Mouse (Mus musculus): ENCODE results near the gene Gm4981.
"Not testable (repeated sequence)": the region's sequence is repeated elsewhere in the genome, so short reads cannot be mapped to it uniquely, and the experiment has no call there.

Gene Gm4981

DNA sequence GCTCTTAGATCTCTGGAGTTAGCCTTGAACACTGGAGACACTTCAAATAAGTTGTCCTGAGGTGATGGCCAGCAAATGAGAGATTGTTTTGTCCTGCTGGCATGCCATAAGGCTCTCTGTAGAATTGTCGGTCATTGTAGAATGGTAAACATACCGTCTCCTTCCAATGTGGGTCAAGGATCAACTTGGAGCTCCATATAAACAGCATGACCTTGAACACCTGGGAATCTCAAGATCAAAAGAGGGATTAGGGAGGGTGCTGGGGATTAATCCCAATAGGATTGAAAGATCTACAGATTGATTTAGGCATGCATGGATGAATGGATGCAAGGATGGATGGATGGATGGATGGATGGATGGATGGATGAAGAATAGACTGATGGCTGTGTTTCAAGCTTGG is 14.9 kb downstream of the Gm4981 start:
- not testable (repeated sequence) for DNase-seq

DNA sequence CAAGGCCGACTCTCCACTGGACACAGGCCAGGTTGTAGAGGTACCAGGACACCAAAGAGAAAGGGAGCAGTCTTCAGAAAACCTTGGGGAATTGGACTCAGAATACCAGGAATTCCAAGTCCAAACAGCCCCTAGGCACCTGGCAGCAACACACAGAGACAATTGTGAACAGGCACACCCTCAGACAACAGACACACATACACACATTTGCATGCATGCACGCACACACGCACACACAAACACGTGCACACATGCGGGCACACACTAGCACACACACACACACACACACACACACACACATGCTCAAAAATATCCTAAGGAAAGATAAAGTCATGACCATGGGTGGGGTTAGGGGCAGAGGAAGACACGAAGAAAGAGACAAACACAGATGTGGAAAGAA is 15.8 kb downstream of the Gm4981 start:
- no peak for DNase-seq

DNA sequence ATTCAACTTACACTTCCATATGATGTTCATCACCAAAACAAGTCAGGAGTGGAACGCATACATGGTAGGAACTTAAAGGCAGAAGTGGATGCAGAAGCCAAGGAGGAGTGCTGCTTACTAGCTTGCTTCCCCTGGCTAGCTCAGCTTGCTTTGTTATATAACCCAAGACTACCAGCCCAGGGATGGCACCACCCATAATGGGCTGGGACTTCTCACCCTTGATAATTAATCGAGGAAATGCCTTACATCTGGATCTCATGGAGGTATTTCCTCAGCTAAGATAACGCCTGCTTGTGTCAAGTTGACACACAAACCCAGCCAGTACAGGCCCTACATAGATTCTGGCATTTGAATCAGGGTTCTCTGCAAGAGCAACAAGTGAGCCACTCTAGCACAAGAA is 19.1 kb downstream of the Gm4981 start:
- no peak for DNase-seq

DNA sequence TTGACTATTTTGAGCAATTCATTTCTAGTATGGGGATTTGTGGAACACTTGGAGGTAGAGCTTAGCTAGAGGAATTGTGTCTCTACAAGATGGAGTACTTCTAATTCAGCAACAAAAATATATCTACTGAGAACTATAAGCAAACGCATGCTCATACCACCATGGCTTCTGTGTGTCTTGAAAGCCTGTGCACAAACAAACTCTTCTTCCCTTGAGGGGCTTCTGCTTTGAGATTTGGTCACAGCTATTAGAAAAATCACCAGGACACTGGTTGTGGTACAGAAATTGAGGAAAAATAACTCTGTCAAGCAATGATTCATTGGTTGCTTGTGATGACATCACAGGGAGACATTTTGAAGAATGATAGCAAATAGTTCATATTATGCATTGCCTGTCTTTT is 21.1 kb downstream of the Gm4981 start:
- DNase-seq, result no peak

DNA sequence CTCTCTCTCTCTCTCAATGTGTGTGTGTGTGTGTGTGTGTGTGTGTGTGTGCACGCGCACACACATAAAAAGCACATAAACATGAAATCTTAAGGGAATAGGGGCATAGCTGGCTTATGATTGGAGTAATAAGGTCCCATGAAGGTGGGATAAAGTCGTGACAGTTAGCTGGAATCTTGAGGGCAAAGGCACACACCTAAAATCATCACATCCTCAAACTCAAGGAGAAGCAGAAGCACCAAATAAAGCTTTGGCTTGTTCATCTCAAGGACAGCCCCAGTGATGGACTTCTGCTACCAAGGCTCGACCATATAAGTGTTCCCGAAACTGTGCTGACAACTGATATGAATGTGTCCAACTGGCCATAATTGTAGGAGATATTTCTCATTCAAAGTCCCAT is 21.6 kb downstream of the Gm4981 start:
- DNase-seq, result no peak

DNA sequence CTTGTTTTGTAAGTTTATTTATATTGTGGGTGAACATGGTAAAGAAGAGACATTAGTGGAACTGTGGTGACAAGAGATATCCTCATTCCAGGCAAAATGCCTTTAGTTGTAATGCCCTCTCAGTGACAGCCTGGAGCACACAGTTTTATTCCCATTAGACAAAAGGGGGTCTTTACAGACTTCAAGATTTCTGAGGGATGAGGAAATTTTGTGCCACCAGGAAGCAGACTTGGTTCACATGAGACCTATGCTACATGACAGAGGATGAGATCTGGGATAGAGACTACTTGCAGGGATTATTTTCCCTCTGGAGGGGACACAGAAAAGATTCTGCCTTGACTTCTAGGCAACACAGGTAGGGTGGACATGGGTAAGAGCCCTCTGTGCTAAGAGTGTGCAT is 22.0 kb downstream of the Gm4981 start:
- no peak for DNase-seq

DNA sequence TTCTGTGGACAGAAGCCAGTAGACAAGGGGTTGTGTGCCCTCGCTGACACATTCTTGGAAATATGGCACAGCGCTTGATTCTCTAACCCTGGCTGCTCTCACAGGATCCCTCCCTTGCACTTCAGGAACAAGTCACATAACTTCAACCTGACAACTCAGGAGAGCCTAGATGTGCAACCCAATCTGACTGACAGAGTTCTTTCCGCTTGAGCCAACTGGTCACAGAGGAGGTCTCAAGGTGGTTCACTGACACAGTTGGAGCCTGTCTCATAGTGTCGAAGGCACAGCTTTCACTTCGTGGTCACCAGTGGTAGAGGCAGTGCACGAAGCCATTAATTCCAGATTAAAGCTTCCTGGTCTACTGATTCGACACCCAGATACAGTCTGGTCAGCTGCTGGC is 24.3 kb downstream of the Gm4981 start:
- DNase-seq, result no peak

DNA sequence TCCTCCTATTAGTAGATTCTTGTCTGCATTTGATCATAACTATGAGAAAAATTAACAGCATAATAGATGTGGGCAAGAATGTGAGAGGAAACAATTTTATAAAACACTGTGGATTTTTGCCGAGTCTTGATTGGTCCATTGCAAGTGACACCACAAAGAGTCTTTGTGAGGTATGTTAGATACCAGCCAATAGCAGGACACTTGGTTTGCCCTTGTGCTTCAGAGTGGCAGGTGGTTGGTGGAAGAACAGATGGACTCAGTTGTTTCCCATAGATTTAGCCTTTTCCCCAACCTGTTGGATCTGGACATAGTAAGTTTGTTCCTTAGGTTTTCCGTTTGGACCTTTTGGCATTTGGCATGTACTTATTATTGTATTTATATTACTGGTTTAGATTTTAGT is 25.3 kb downstream of the Gm4981 start:
- DNase-seq, result no peak

DNA sequence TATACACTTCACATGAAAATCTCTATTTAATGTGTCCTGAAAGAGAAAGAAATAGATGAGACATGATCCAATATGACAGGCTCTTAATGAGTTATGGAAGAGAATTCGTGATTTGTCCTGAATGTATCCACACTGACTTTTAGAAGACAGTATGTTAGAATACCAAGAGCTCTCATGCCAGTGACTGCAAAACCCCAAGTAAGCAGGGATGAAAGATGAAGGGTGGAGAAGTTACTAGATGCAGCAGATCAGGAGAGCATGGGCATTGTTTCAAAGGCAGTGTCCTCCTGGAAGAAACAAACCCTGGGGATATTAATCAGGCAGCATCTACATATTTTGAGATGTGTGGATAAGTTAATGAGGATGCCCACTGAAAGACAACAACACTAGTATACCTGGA is 26.0 kb downstream of the Gm4981 start:
- no peak for DNase-seq

DNA sequence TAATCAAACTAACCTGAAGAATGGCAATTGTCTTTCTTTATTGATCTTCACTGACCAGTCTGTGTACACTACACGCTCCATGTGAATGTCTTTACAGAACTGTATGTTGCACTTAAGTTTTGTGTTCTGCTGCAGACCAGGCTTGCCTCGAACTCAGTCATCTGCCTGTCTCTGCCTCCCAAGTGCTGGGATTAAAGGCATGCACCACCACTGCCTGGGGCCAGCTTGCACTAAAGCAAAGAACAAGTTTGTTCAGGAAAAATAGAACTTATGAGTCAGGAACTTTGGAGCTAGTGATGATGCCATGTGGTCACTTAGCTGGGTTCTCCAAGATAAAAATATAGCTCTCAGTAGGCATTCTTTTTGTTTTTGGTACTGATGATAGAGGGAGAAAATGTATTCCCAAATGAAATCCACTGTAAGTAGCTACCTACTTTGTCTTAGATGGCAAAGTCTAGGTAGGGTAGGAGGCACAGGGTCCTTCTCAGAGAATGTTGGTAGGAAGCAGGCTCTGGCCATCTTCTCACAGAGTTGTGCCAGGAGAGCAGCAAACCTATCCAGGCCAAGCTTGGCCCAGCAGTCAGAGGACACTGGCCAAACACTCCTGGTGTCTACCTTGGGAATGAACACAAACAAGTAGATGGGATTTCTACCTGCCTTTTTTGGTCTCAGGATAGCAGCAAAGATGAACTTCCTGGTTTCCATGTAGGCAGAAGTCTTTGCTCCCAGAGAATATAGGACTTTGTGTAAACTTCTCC is 26.6 kb downstream of the Gm4981 start:
- no peak for DNase-seq

DNA sequence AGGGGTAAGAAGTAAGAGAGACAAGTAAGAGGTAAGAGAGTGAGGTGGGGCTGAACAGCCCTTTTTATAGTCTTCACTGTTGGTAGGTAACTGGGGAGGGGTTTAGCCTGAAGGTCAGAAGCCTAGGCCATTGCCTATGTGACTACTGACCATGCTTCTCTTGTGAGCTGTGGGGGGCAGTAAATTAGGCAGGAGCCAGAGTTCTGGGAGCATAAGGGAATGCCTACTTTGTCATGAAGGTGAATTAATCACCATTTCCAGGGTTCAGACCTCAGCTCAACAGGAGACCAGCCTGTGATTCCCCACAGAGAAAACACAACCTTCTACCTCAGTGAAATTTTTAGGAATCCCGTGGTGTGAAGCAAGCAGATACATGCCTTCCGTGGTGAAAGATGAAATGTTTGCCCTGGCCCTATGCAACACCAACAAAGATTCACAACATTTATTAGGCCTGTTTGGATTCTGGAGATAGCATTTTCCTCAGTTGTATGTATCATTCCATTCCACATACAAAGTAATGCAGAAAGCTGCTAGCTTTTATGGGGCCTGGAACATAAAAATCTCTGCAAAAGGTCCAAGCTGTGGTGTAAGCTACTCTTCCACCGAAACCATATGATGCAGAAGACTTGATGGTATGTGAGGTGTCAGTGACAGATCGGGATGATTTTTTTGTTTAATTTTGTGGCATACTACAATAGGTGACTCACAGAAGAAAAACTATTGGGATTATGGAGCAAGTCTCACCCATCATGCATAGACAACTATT is 29.7 kb downstream of the Gm4981 start:
- DNase-seq, result no peak

DNA sequence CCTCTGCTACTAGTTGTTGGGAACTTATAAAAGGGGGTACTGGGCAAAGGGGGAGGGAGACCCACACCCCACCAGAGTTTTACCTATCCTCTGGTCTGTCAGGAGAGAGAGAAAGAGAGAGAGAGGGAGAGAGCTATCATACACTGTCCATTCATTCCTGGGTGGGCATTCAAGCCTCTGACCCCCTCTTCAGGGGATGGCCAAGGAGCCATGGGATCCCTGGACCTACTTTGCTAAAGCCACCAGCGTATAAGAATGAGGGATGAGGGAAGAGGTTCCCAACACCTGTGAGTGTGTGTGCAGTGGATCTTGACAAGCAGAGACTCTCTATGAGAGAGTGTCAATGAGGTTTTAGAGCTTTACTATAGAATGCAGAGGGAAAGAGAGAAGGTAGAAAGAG is 30.5 kb downstream of the Gm4981 start:
- DNase-seq, result no peak

All from kidney, adult 18-20 months (tissue).